Mouse (Mus musculus): ENCODE data around the gene Cyp11a1. TPM values are rescaled to one million over a fixed set of nuclear protein-coding genes. Genes with fewer than 3 reads are reported as not detected.

Cyp11a1 gene
- polyA plus RNA-seq (2012; rRNA removed), result 0.52 and 0.67 TPM in 2 replicates

GRCm38 (mm10) chr9:58005753-58006461 lies at the start of gene Cyp11a1:
Gene Cyp11a1, plus strand, starts transcription at chr9:58006411.
- no peak for TF ChIP-seq CTCF (IDR thresholded peaks at IDR 0.05; ENCODE audit: extremely low read depth, insufficient read depth, insufficient read length, insufficient replicate concordance)
- TF ChIP-seq POLR2A (IDR thresholded peaks at IDR 0.05; ENCODE audit: low read depth, low read length), result no peak
- DNase-seq (ENCODE audit: low read depth in 1 of 2, low spot score in 2 of 2), result peak; percentile 17 to 41
- H3K27me3 ChIP-seq (ENCODE audit: control insufficient read depth, insufficient read depth, low read length), result no peaks in the 10 kb centered on the region
- peaks cover 4% of the 10 kb centered on the region; the same call in 1 of the 2 replicates for H3K4me1 ChIP-seq (ENCODE audit: control insufficient read depth, insufficient read depth, insufficient read length)
- WGBS, result 39% methylated on average over 16 of the region's 16 CpGs
- H3K36me3 ChIP-seq (ENCODE audit: control insufficient read depth, insufficient read depth, low read length), result no peaks in the 10 kb centered on the region
- H3K27ac ChIP-seq (ENCODE audit: insufficient read depth, low read length), result peak within 1 kb of the TSS; percentile 48
- no peak within 1 kb of the TSS for H3K4me3 ChIP-seq (ENCODE audit: extremely low read depth, insufficient read depth, insufficient read length)

- DNase-seq (ENCODE audit: low read depth in 1 of 2, low spot score in 2 of 2), result peak; percentile 52 to 72
- peaks cover 35% of the 10 kb centered on the region; the same call in 1 of the 2 replicates for H3K4me1 ChIP-seq (ENCODE audit: control insufficient read depth, insufficient read depth, insufficient read length)
- no peaks in the 10 kb centered on the region for H3K27me3 ChIP-seq (ENCODE audit: control insufficient read depth, insufficient read depth, low read length)
- H3K27ac ChIP-seq (ENCODE audit: insufficient read depth, low read length), result peak overlapping the region; percentile 60
- H3K36me3 ChIP-seq (ENCODE audit: control insufficient read depth, insufficient read depth, low read length), result peaks cover 6% of the 10 kb centered on the region; the same call in 1 of the 2 replicates
- TF ChIP-seq CTCF (IDR thresholded peaks at IDR 0.05; ENCODE audit: extremely low read depth, insufficient read depth, insufficient read length, insufficient replicate concordance) (no peak), POLR2A (IDR thresholded peaks at IDR 0.05; ENCODE audit: low read depth, low read length) (no peak)
- 13% methylated on average over 5 of the region's 5 CpGs for WGBS
- no peak overlapping the region for H3K4me3 ChIP-seq (ENCODE audit: extremely low read depth, insufficient read depth, insufficient read length)
Measured at GRCm38 (mm10) chr9:57956838-57957236, 49.4 kb upstream of the Cyp11a1 start.

- WGBS, result 93% methylated on average over 1 of the region's 1 CpGs
- no peak for DNase-seq (ENCODE audit: low read depth in 1 of 2, low spot score in 2 of 2)
- Histone ChIP-seq H3K36me3 (ENCODE audit: control insufficient read depth, insufficient read depth, low read length) (peaks cover 6% of the 10 kb centered on the region; the same call in 1 of the 2 replicates), H3K4me3 (ENCODE audit: extremely low read depth, insufficient read depth, insufficient read length) (no peak overlapping the region), H3K27ac (ENCODE audit: insufficient read depth, low read length) (no peak overlapping the region), H3K27me3 (ENCODE audit: control insufficient read depth, insufficient read depth, low read length) (no peaks in the 10 kb centered on the region), H3K4me1 (ENCODE audit: control insufficient read depth, insufficient read depth, insufficient read length) (peaks cover 30% of the 10 kb centered on the region; the same call in 1 of the 2 replicates)
- TF ChIP-seq CTCF (IDR thresholded peaks at IDR 0.05; ENCODE audit: extremely low read depth, insufficient read depth, insufficient read length, insufficient replicate concordance) (no peak), POLR2A (IDR thresholded peaks at IDR 0.05; ENCODE audit: low read depth, low read length) (no peak)
Measured at GRCm38 (mm10) chr9:57958615-57959014, 47.6 kb upstream of the Cyp11a1 start.

GRCm38 (mm10) chr9:57959399-57959798 lies 46.8 kb upstream of the Cyp11a1 start:
- Histone ChIP-seq H3K27ac (ENCODE audit: insufficient read depth, low read length) (no peak overlapping the region), H3K27me3 (ENCODE audit: control insufficient read depth, insufficient read depth, low read length) (no peaks in the 10 kb centered on the region), H3K4me3 (ENCODE audit: extremely low read depth, insufficient read depth, insufficient read length) (no peak overlapping the region), H3K4me1 (ENCODE audit: control insufficient read depth, insufficient read depth, insufficient read length) (peaks cover 28% of the 10 kb centered on the region; the same call in 1 of the 2 replicates), H3K36me3 (ENCODE audit: control insufficient read depth, insufficient read depth, low read length) (peaks cover 6% of the 10 kb centered on the region; the same call in 1 of the 2 replicates)
- no peak for TF ChIP-seq CTCF (IDR thresholded peaks at IDR 0.05; ENCODE audit: extremely low read depth, insufficient read depth, insufficient read length, insufficient replicate concordance)
- no peak for TF ChIP-seq POLR2A (IDR thresholded peaks at IDR 0.05; ENCODE audit: low read depth, low read length)
- 88% methylated on average over 10 of the region's 10 CpGs for WGBS
- DNase-seq (ENCODE audit: low read depth in 1 of 2, low spot score in 2 of 2), result no peak

- TF ChIP-seq CTCF (IDR thresholded peaks at IDR 0.05; ENCODE audit: extremely low read depth, insufficient read depth, insufficient read length, insufficient replicate concordance) (no peak), POLR2A (IDR thresholded peaks at IDR 0.05; ENCODE audit: low read depth, low read length) (no peak)
- no peak overlapping the region for H3K27ac ChIP-seq (ENCODE audit: insufficient read depth, low read length)
- no peak overlapping the region for H3K4me3 ChIP-seq (ENCODE audit: extremely low read depth, insufficient read depth, insufficient read length)
- 92% methylated on average over 17 of the region's 17 CpGs for WGBS
- H3K27me3 ChIP-seq (ENCODE audit: control insufficient read depth, insufficient read depth, low read length), result no peaks in the 10 kb centered on the region
- peaks cover 21% of the 10 kb centered on the region; the same call in 1 of the 2 replicates for H3K4me1 ChIP-seq (ENCODE audit: control insufficient read depth, insufficient read depth, insufficient read length)
- peaks cover 6% of the 10 kb centered on the region; the same call in 1 of the 2 replicates for H3K36me3 ChIP-seq (ENCODE audit: control insufficient read depth, insufficient read depth, low read length)
- no peak for DNase-seq (ENCODE audit: low read depth in 1 of 2, low spot score in 2 of 2)
Measured at GRCm38 (mm10) chr9:57959886-57960866, 46.0 kb upstream of the Cyp11a1 start.

- 95% methylated on average over 15 of the region's 15 CpGs for whole genome bisulfite sequencing
- DNase-seq (ENCODE audit: low read depth in 1 of 2, low spot score in 2 of 2), result no peak
- Histone ChIP-seq H3K27me3 (ENCODE audit: control insufficient read depth, insufficient read depth, low read length) (no peaks in the 10 kb centered on the region), H3K27ac (ENCODE audit: insufficient read depth, low read length) (no peak overlapping the region), H3K4me3 (ENCODE audit: extremely low read depth, insufficient read depth, insufficient read length) (no peak overlapping the region), H3K36me3 (ENCODE audit: control insufficient read depth, insufficient read depth, low read length) (peaks cover 6% of the 10 kb centered on the region; the same call in 1 of the 2 replicates), H3K4me1 (ENCODE audit: control insufficient read depth, insufficient read depth, insufficient read length) (peaks cover 17% of the 10 kb centered on the region; the same call in 1 of the 2 replicates)
- TF ChIP-seq POLR2A (IDR thresholded peaks at IDR 0.05; ENCODE audit: low read depth, low read length) (no peak), CTCF (IDR thresholded peaks at IDR 0.05; ENCODE audit: extremely low read depth, insufficient read depth, insufficient read length, insufficient replicate concordance) (no peak)
Measured at GRCm38 (mm10) chr9:57961226-57961625, 45.0 kb upstream of the Cyp11a1 start.
